Mouse (Mus musculus): ENCODE measurements around the gene Fancg. TPM values are rescaled to one million over a fixed set of nuclear protein-coding genes. Genes with fewer than 3 reads are reported as not detected.

Gene Fancg
- polyA plus RNA-seq, 1 experiment from 2014 or later, result 18.2 TPM

DNA sequence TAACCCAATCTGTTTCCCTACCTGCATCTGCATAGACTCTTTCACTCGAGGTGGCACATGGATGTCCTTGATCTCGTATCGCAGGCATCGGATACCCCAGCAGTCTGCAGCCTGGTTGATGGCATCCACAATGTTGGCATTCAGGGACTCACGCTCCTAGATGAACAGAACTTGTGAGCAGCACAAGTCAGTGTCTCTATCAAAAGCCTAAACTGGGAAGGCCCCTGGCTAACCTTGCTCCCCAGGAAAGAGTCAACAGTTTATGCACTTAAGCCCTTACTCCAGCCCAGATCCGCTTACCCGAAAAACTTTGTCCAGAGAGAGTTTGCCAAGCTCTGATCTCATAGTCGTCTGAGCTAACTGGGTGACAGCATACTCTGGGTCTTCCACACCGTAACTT, 19.4 kb upstream of the Fancg start:
- Histone ChIP-seq H3K4me3 (ENCODE audit: low read depth, low read length) (peak overlapping the region; percentile 90), H3K36me3 (ENCODE audit: control insufficient read depth, insufficient read depth, low read length) (peaks cover 31% of the 10 kb centered on the region)

DNA sequence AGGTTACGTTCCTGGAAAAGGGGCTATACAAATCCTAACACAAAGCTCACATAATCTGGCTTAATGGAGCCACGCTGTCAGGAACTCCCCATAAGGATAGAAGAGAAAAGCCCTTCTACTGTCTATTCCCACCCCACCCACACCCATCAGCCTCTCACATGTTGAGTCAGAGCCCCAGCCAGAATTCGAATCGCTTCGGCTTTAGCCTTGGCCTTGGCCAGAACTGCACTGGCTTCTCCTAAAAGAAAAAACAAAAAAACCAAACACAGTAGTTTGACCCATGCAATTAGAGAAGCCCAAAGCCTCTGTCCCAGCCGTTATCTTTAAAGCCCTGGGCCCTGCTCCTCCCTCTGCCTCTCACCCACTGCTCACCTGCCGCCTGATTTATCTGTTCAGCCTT, 18.8 kb upstream of the Fancg start:
- H3K4me3 ChIP-seq (ENCODE audit: low read depth, low read length), result no peak overlapping the region

More for the DNA sequence above, 19.4 kb upstream of the Fancg start:
- H3K4me2 ChIP-seq, result peak overlapping the region; percentile 89
- peak overlapping the region; percentile 99 for H3K9ac ChIP-seq (ENCODE audit: low read depth, low read length)
- peaks cover 20% of the 10 kb centered on the region for H3K4me1 ChIP-seq (replicated peaks; ENCODE audit: control insufficient read depth, insufficient read depth, low read length)
- no peak overlapping the region for H3K27ac ChIP-seq (ENCODE audit: low read depth, low read length)
- no peaks in the 10 kb centered on the region for H3K9me3 ChIP-seq (ENCODE audit: control insufficient read depth, low read length)
- no peaks in the 10 kb centered on the region for H3K27me3 ChIP-seq (replicated peaks; ENCODE audit: control insufficient read depth, insufficient read depth, low read length)
- no peak for ATAC-seq (replicated peaks; ENCODE audit: low FRiP score)
- 92% methylated on average over 9 of the region's 9 CpGs for WGBS
- DNase-seq (ENCODE audit: low spot score), result no peak

DNA sequence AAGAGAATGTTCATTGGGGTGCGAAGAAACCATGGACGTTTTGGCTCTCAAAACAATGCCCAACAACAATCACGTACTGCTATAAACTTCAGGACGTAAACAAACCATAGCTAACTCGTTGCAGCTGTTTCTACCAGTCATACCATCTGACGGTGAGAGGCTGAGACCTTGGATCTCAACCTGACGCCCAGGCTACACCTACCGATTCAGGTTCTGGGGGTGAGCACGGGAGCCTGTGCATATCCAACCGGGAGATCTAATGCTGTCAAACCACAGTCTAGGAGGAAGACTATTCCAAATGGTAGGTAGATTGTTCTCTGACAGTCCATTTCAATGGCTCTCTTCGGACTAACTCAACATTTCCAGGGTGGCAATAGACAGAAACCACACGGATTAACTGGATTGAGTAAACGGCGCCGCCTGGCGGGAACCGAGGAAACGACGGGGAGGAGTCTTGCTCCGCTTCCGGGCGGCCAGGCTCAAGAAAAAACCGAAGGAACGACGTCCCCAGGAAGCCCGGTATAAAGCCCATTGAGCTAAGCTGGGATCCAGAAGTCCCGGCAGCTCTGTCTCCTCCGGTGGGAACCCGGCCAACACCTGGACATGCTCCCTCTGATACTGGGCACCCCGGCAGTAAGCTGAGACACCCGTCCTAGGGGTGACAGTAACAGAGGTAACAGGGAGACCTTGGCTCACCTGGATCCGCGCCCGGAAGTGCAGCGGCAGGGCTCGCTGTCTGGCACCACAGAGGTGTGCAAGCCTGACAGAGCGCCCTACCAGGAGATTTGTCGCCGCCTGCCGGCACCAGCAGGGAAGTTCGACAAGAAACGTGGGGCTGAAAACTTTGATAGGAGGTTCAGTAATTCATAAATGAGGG, 15.0 kb upstream of the Fancg start, which contains the start of gene Pigo:
Gene Pigo (minus strand): TSS at position 736 of the 877 bp plus-strand sequence.
- no peaks in the 10 kb centered on the region for H3K9me3 ChIP-seq (ENCODE audit: control insufficient read depth, low read length)
- DNase-seq (ENCODE audit: low spot score) (peak; percentile 95), ATAC-seq (replicated peaks; ENCODE audit: low FRiP score) (peak; percentile 92)
- no peaks in the 10 kb centered on the region for H3K27me3 ChIP-seq (replicated peaks; ENCODE audit: control insufficient read depth, insufficient read depth, low read length)
- 7% methylated on average over 42 of the region's 42 CpGs for WGBS
- H3K27ac ChIP-seq (ENCODE audit: low read depth, low read length), result peak within 1 kb of the TSS; percentile 56
- peaks cover 19% of the 10 kb centered on the region for H3K4me1 ChIP-seq (replicated peaks; ENCODE audit: control insufficient read depth, insufficient read depth, low read length)
- H3K36me3 ChIP-seq (ENCODE audit: control insufficient read depth, insufficient read depth, low read length), result peaks cover 49% of the 10 kb centered on the region
- H3K4me3 ChIP-seq (ENCODE audit: low read depth, low read length), result peak within 1 kb of the TSS; percentile 56
- H3K9ac ChIP-seq (ENCODE audit: low read depth, low read length), result peak within 1 kb of the TSS; percentile 67
- peak within 1 kb of the TSS; percentile 78 for H3K4me2 ChIP-seq

More for the DNA sequence above, 18.8 kb upstream of the Fancg start:
- Histone ChIP-seq H3K9me3 (ENCODE audit: control insufficient read depth, low read length) (no peaks in the 10 kb centered on the region), H3K36me3 (ENCODE audit: control insufficient read depth, insufficient read depth, low read length) (peaks cover 31% of the 10 kb centered on the region), H3K27me3 (replicated peaks; ENCODE audit: control insufficient read depth, insufficient read depth, low read length) (no peaks in the 10 kb centered on the region), H3K9ac (ENCODE audit: low read depth, low read length) (no peak overlapping the region), H3K4me1 (replicated peaks; ENCODE audit: control insufficient read depth, insufficient read depth, low read length) (peaks cover 24% of the 10 kb centered on the region), H3K4me2 (no peak overlapping the region), H3K27ac (ENCODE audit: low read depth, low read length) (no peak overlapping the region)
- WGBS, result 87% methylated on average over 7 of the region's 7 CpGs
- ATAC-seq (replicated peaks; ENCODE audit: low FRiP score) (no peak), DNase-seq (ENCODE audit: low spot score) (no peak)

DNA sequence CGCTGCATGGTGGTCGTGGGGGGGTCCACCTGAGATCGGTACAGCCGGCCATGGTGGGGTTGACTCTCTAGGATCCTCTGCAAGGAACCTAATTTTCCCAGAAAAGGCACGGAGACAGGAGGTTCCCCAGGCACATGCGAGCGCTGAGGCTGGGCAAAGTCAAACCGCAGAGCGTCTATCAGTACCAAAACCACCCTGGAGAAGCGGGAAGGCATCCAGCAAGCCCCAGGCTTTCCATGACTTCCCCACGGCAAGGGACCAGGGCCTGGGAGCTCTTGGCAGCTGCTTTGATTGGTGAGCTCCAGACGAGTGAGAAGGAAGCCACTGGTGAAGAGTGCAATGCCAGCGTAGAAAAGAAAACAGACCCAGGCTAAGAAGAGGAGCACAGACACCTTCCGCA, 14.4 kb upstream of the Fancg start:
- Histone ChIP-seq H3K27ac (ENCODE audit: low read depth, low read length) (peak overlapping the region; percentile 56; the same call in 1 of the 2 replicates), H3K36me3 (ENCODE audit: control insufficient read depth, insufficient read depth, low read length) (peaks cover 46% of the 10 kb centered on the region), H3K4me2 (peak overlapping the region; percentile 78), H3K27me3 (replicated peaks; ENCODE audit: control insufficient read depth, insufficient read depth, low read length) (no peaks in the 10 kb centered on the region), H3K4me1 (replicated peaks; ENCODE audit: control insufficient read depth, insufficient read depth, low read length) (peaks cover 13% of the 10 kb centered on the region), H3K9ac (ENCODE audit: low read depth, low read length) (peak overlapping the region; percentile 67), H3K4me3 (ENCODE audit: low read depth, low read length) (peak overlapping the region; percentile 56), H3K9me3 (ENCODE audit: control insufficient read depth, low read length) (no peaks in the 10 kb centered on the region)
- ATAC-seq (replicated peaks; ENCODE audit: low FRiP score), result no peak
- DNase-seq (ENCODE audit: low spot score), result no peak
- WGBS, result 81% methylated on average over 14 of the region's 14 CpGs

DNA sequence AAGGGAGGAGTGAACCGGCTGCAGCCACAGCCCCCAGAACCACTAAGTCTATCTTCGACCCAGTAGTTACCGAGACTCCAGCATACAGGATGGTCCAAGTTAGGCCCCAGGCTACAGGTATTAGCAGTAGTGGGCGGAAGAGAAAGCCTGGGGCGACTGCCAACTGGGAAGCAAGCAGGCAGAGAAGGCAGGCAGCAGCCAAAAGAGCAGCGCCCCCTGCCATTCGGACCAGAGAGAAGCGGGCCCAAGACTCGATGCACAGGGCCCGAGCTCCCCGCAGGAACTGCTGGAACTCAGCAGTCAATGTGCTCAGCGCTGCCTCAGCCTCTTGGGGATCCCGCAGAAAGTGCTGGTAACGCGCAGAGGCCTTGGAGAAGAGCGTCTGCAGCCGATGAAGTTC, 11.0 kb upstream of the Fancg start:
- Histone ChIP-seq H3K27me3 (replicated peaks; ENCODE audit: control insufficient read depth, insufficient read depth, low read length) (no peaks in the 10 kb centered on the region), H3K4me1 (replicated peaks; ENCODE audit: control insufficient read depth, insufficient read depth, low read length) (peaks cover 9% of the 10 kb centered on the region), H3K36me3 (ENCODE audit: control insufficient read depth, insufficient read depth, low read length) (peaks cover 27% of the 10 kb centered on the region), H3K27ac (ENCODE audit: low read depth, low read length) (no peak overlapping the region), H3K9ac (ENCODE audit: low read depth, low read length) (no peak overlapping the region), H3K9me3 (ENCODE audit: control insufficient read depth, low read length) (no peaks in the 10 kb centered on the region), H3K4me3 (ENCODE audit: low read depth, low read length) (no peak overlapping the region), H3K4me2 (no peak overlapping the region)
- ATAC-seq (replicated peaks; ENCODE audit: low FRiP score) (no peak), DNase-seq (ENCODE audit: low spot score) (no peak)
- 86% methylated on average over 17 of the region's 17 CpGs for WGBS

DNA sequence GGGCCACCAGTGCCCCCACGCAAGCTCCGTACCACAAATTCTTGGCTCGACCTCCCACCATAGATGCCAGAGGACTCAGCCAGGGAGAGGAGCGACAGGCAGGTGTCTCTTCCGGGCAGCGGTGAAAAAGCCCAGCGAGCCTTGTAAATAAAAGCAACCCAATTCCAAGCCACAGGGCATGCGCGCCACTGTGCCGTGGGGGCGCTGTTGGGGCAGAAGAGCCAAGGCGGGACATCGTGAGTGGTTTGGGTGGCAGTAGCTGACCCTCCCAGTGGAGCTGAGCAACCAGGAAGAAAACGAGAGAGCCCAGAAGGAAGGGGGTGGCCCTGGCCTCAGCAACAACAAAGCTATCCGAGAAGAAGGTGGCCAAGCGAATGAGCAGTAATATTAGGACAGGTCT, 10.6 kb upstream of the Fancg start:
- Histone ChIP-seq H3K36me3 (ENCODE audit: control insufficient read depth, insufficient read depth, low read length) (peaks cover 27% of the 10 kb centered on the region), H3K9me3 (ENCODE audit: control insufficient read depth, low read length) (no peaks in the 10 kb centered on the region), H3K4me3 (ENCODE audit: low read depth, low read length) (no peak overlapping the region), H3K4me1 (replicated peaks; ENCODE audit: control insufficient read depth, insufficient read depth, low read length) (peaks cover 9% of the 10 kb centered on the region), H3K27me3 (replicated peaks; ENCODE audit: control insufficient read depth, insufficient read depth, low read length) (no peaks in the 10 kb centered on the region), H3K9ac (ENCODE audit: low read depth, low read length) (no peak overlapping the region), H3K27ac (ENCODE audit: low read depth, low read length) (no peak overlapping the region), H3K4me2 (no peak overlapping the region)
- no peak for ATAC-seq (replicated peaks; ENCODE audit: low FRiP score)
- 87% methylated on average over 16 of the region's 16 CpGs for WGBS
- no peak for DNase-seq (ENCODE audit: low spot score)

- H3K36me3 ChIP-seq (ENCODE audit: control insufficient read depth, insufficient read depth, low read length), result peaks cover 27% of the 10 kb centered on the region
- peak; percentile 56; the same call in 1 of the 2 replicates for ATAC-seq (replicated peaks; ENCODE audit: low FRiP score)
These were observed 9.5 kb upstream of the Fancg start for GRCm38 (mm10) chr4:43019641-43020465.

DNA sequence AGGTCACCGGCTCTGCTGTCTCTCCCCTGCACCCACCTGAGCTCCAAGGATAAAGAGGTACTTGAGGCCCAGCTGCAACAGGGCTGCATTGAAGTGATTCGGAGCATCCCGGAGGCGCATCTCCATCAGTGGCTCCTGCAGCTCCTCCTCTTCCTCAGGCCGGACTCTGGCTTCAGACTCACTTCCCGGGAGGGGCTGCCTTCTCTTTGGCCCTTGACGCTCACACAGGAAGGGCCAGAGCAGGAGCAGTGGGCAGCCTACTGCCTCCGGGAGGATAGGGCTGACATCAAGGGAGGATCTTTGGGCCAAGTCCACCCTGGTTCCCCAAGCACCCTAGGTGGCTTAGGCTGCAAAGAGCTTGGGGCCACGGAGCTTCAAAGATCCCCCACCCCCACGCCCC, 8.9 kb upstream of the Fancg start:
- H3K27ac ChIP-seq (ENCODE audit: low read depth, low read length), result no peak overlapping the region
- no peaks in the 10 kb centered on the region for H3K27me3 ChIP-seq (replicated peaks; ENCODE audit: control insufficient read depth, insufficient read depth, low read length)
- no peak overlapping the region for H3K4me2 ChIP-seq
- 90% methylated on average over 10 of the region's 10 CpGs for WGBS
- H3K9me3 ChIP-seq (ENCODE audit: control insufficient read depth, low read length), result no peaks in the 10 kb centered on the region
- H3K9ac ChIP-seq (ENCODE audit: low read depth, low read length), result no peak overlapping the region
- H3K4me1 ChIP-seq (replicated peaks; ENCODE audit: control insufficient read depth, insufficient read depth, low read length), result no peaks in the 10 kb centered on the region
- no peak overlapping the region for H3K4me3 ChIP-seq (ENCODE audit: low read depth, low read length)
- no peak for DNase-seq (ENCODE audit: low spot score)
- H3K36me3 ChIP-seq (ENCODE audit: control insufficient read depth, insufficient read depth, low read length), result peaks cover 27% of the 10 kb centered on the region
- no peak for ATAC-seq (replicated peaks; ENCODE audit: low FRiP score)

More at GRCm38 (mm10) chr4:43019641-43020465, 9.5 kb upstream of the Fancg start:
- H3K9ac ChIP-seq (ENCODE audit: low read depth, low read length), result no peak overlapping the region
- DNase-seq (ENCODE audit: low spot score), result no peak
- H3K27me3 ChIP-seq (replicated peaks; ENCODE audit: control insufficient read depth, insufficient read depth, low read length), result no peaks in the 10 kb centered on the region
- H3K4me1 ChIP-seq (replicated peaks; ENCODE audit: control insufficient read depth, insufficient read depth, low read length), result peaks cover 5% of the 10 kb centered on the region
- no peak overlapping the region for H3K4me2 ChIP-seq
- H3K9me3 ChIP-seq (ENCODE audit: control insufficient read depth, low read length), result no peaks in the 10 kb centered on the region
- H3K27ac ChIP-seq (ENCODE audit: low read depth, low read length), result no peak overlapping the region
- 70% methylated on average over 23 of the region's 23 CpGs for WGBS
- no peak overlapping the region for H3K4me3 ChIP-seq (ENCODE audit: low read depth, low read length)

All from liver, embryonic 11.5 days (tissue).